Mouse (Mus musculus) E14TG2a.4 (cell line): Measurements from ENCODE around the gene Fxyd5.

Source experiments
- CTCF ChIP-seq: conservative IDR thresholded peaks from 2 replicates; pipeline ENCODE4 v1.5.1; 2014; ENCODE audit warnings: low read length
- NANOG ChIP-seq: IDR thresholded peaks from 2 replicates; pipeline ENCODE4 v1.6.1; 2014; ENCODE audit warnings: borderline replicate concordance, low read length, mixed read lengths

- TF ChIP-seq CTCF (no peak), NANOG (no peak)
Measured at GRCm38 (mm10) chr7:31085171-31085570, 42.9 kb upstream of the Fxyd5 start.
